Mouse (Mus musculus) cerebellum, adult 2 months (tissue): Measurements from ENCODE around the gene Slamf8. TPM values are rescaled to one million over a fixed set of nuclear protein-coding genes. Genes with fewer than 3 reads are reported as not detected.
A peak's percentile ranks its signal among the peaks of the same experiment; 100 is the strongest.

ENCODE experiments used
- DNase-seq, 2 experiments: peaks; one replicate each; pipeline ENCODE4 v3.0.0; 2021
- H3K27ac ChIP-seq: fragments of 200-500 bp; 2 replicates; pipeline ENCODE4 v1.5.1; 2012; ENCODE audit warnings: low read length, control low read depth, inconsistent platforms; ENCODE audit not compliant: insufficient read depth
- H3K27me3 ChIP-seq: fragments of 200-500 bp; 2 replicates; pipeline ENCODE4 v1.6.1; 2012; ENCODE audit warnings: inconsistent platforms, mild to moderate bottlenecking, low read length, moderate library complexity; ENCODE audit not compliant: control insufficient read depth, insufficient read depth
- H3K4me1 ChIP-seq: fragments of 200-500 bp; 2 replicates; pipeline ENCODE4 v1.6.1; 2011; ENCODE audit warnings: low read length; ENCODE audit not compliant: control insufficient read depth, insufficient read depth
- H3K4me3 ChIP-seq: fragments of 200-500 bp; replicated peaks from 2 replicates; pipeline ENCODE3; 2011; ENCODE audit warnings: mild to moderate bottlenecking, low read depth, low read length, control low read depth; ENCODE audit not compliant: insufficient read depth
- CTCF ChIP-seq: fragments of 200-500 bp; IDR thresholded peaks from 2 replicates; pipeline ENCODE4 v1.5.1; 2011; ENCODE audit warnings: low read depth, mild to moderate bottlenecking, control low read depth, low read length, moderate library complexity, borderline replicate concordance; ENCODE audit not compliant: insufficient read depth
- POLR2A ChIP-seq: fragments of 200-500 bp; IDR thresholded peaks from 2 replicates; pipeline ENCODE4 v1.6.1; 2011; ENCODE audit warnings: low read length, control low read depth, borderline replicate concordance; ENCODE audit not compliant: insufficient read depth
- WGBS: fragments of 180-500 bp; shearing (Covaris S2); methylation state at CpG from one replicate; pipeline ENCODE4 v1.1.7; 2018; 5-methylcytosine and 5-hydroxymethylcytosine counted together
- polyA plus RNA-seq: library from polyadenylated mRNA; depleted of rRNA; stranded (reverse); fragments of >200 nt; gene quantifications from 2 replicates; pipeline ENCODE4 v1.2.3, GENCODE M21; 2012

The Slamf8 gene
- polyA plus RNA-seq, 1 experiment = 0.07 TPM

DNA sequence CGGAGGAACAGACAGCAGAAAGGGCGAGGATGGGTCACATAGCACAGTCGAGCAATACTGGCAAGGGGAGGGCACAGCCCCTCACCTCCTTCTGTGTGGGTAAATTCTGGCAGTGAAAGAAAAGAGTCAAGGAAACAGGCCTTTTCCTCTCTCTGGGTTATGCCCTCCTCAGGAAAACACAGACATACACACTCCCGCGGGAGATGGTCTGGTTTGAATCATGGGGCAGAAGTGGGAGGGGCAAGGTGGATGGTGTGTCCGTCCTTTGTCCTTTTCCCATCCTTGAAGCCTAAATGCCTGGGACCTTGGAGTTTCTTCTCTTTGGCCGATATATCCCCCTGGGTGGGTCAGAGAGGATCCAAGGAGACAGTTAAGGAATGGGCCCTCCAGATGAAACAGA is 39.5 kb upstream of the Slamf8 start:
- Histone ChIP-seq H3K27me3 (no peaks in the 10 kb centered on the region), H3K27ac (no peak overlapping the region), H3K4me3 (no peak overlapping the region), H3K4me1 (no peaks in the 10 kb centered on the region)
- no peak for DNase-seq
- 76% methylated on average over 7 of the region's 7 CpGs for WGBS
- TF ChIP-seq CTCF (no peak), POLR2A (no peak)

GRCm38 (mm10) chr1:172626306-172626705 is 35.9 kb upstream of the Slamf8 start:
- Histone ChIP-seq H3K4me1 (no peaks in the 10 kb centered on the region), H3K27ac (no peak overlapping the region)
- WGBS = 94% methylated on average over 3 of the region's 3 CpGs

DNA sequence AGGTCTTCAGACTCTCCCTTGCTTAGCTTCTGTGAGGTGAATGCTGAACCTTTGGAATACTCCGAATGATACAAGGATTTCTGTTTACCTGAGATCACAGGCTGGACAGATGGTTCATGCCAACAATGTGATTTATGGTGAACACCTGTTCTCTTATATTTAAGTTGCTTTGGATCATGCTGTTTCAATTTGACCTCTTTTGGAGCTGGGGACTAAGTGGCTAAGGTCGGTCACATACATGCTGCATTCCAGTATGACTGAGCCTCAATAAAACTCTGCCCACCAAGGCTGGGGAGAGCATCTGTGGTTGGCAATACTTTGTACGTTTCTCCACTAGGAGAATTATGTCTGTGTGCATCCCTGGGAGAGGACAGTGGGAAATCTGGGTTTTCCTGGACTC is 33.7 kb upstream of the Slamf8 start:
- Histone ChIP-seq H3K27me3 (no peaks in the 10 kb centered on the region), H3K27ac (no peak overlapping the region), H3K4me3 (no peak overlapping the region), H3K4me1 (no peaks in the 10 kb centered on the region)
- WGBS = 73% methylated on average over 3 of the region's 3 CpGs
- DNase-seq = no peak
- TF ChIP-seq POLR2A = no peak
- TF ChIP-seq CTCF = no peak

More at GRCm38 (mm10) chr1:172626306-172626705, 35.9 kb upstream of the Slamf8 start:
- no peak for TF ChIP-seq CTCF
- no peak for TF ChIP-seq POLR2A
- Histone ChIP-seq H3K4me3 (no peak overlapping the region), H3K27me3 (no peaks in the 10 kb centered on the region)
- no peak for DNase-seq

- TF ChIP-seq CTCF (no peak), POLR2A (no peak)
- Histone ChIP-seq H3K4me1 (no peaks in the 10 kb centered on the region), H3K27ac (no peak overlapping the region), H3K27me3 (no peaks in the 10 kb centered on the region), H3K4me3 (no peak overlapping the region)
- 86% methylated on average over 5 of the region's 5 CpGs for WGBS
- no peak for DNase-seq
Observed at GRCm38 (mm10) chr1:172623599-172623998, 33.2 kb upstream of the Slamf8 start.

DNA sequence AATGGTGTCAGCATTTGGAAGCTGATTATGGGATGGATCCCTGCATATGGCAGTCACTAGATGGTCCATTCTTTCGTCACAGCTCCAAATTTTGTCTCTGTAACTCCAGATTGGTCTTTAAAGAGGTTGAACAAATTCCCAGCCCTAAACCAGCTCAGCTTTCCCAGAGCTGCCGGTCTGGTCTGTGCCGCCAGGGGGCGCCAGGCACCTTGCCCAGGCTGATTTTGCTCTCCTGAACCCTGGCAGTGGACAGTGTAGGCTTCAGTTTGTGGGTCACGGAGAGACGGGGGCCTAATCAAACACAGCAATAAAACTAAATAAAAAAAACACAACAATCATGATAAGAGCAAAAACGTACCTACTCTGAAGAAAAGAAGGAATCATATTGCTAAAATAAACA is 28.9 kb upstream of the Slamf8 start:
- no peaks in the 10 kb centered on the region for H3K4me1 ChIP-seq
- TF ChIP-seq POLR2A (no peak), CTCF (peak; percentile 89)
- H3K27me3 ChIP-seq = no peaks in the 10 kb centered on the region
- no peak overlapping the region for H3K27ac ChIP-seq
- 12% methylated on average over 7 of the region's 7 CpGs for WGBS
- peak; percentile 62 to 73 for DNase-seq
- H3K4me3 ChIP-seq = no peak overlapping the region

DNA sequence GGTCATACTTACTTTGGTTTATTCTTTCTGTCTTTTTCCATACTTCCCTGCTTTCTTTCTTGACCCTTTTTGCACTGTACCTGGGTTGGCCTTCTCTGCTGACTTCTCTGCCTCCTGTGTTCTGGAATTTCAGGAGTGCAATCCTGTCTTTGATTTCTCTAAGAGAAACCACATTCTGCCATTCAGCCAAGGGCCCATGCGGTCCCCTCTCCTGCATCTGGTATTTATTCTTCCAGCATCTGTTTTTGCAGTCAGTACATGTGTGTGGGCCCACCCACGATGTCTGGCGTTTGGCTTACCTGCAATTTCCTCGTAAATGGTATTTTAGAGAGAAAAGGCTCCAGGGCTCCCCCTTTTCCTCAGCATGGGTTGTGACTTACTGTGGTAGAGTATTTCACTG is 27.8 kb upstream of the Slamf8 start:
- WGBS = 89% methylated on average over 4 of the region's 4 CpGs
- no peak overlapping the region for H3K4me3 ChIP-seq
- DNase-seq = no peak
- no peak overlapping the region for H3K27ac ChIP-seq
- no peaks in the 10 kb centered on the region for H3K27me3 ChIP-seq
- TF ChIP-seq CTCF (no peak), POLR2A (no peak)
- no peaks in the 10 kb centered on the region for H3K4me1 ChIP-seq

- no peaks in the 10 kb centered on the region for H3K4me1 ChIP-seq
- H3K4me3 ChIP-seq = peak overlapping the region; percentile 4
- DNase-seq = no peak
- WGBS = 34% methylated on average over 14 of the region's 14 CpGs
- H3K27me3 ChIP-seq = no peaks in the 10 kb centered on the region
- no peak overlapping the region for H3K27ac ChIP-seq
- TF ChIP-seq CTCF = no peak
- no peak for TF ChIP-seq POLR2A
Observed at GRCm38 (mm10) chr1:172617365-172618076, 27.2 kb upstream of the Slamf8 start.

GRCm38 (mm10) chr1:172616537-172617300 is 26.4 kb upstream of the Slamf8 start:
- peak; percentile 21 to 32 for DNase-seq
- Histone ChIP-seq H3K4me1 (no peaks in the 10 kb centered on the region), H3K4me3 (peak overlapping the region; percentile 61), H3K27me3 (no peaks in the 10 kb centered on the region), H3K27ac (no peak overlapping the region)
- 3% methylated on average over 22 of the region's 22 CpGs for whole genome bisulfite sequencing
- no peak for TF ChIP-seq CTCF
- no peak for TF ChIP-seq POLR2A

DNA sequence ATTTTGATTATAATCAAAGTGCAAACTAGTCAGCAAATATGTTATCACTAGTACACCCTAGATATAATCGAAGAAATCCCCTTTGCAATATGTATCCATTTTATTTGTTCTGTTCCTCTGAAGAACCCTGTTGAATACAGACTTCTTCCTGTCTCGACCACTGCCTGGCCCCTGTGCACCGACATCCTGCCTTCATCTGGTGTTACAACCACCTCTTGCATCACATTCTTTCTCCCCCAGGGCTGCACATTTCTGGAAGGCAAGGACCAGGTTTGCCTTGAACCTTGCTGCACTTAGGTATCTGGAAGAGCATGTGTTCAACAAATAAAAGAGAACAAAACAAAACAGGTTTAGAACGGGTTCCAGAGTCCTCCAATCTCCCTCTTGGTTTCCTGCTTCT is 25.0 kb upstream of the Slamf8 start:
- H3K4me1 ChIP-seq = no peaks in the 10 kb centered on the region
- DNase-seq = no peak
- no peak overlapping the region for H3K27ac ChIP-seq
- no peaks in the 10 kb centered on the region for H3K27me3 ChIP-seq
- no peak overlapping the region for H3K4me3 ChIP-seq
- TF ChIP-seq CTCF (no peak), POLR2A (no peak)
- 86% methylated on average over 4 of the region's 4 CpGs for WGBS
